Comparison of ENCODE assay signal across 8 mouse cellular contexts in genomic region chr10:75763682-75764518, GRCm38 (mm10). TPM values are rescaled to one million over a fixed set of nuclear protein-coding genes. Genes with fewer than 3 reads are reported as not detected.
DNase-seq lines count a peak whose midpoint lies in the region; ATAC-seq lines count a peak whose summit lies in the region.

Cabin1 (minus strand) TSS chr10:75764341.

- intact Hi-C loops in heart, postnatal 14 days (cut with DNase I), result no loop called here

- H3K36me3 ChIP-seq in forebrain, embryonic 14.5 days (ENCODE audit: control insufficient read depth, insufficient read depth, low read length), result no peaks in the 10 kb centered on the region
- no peaks in the 10 kb centered on the region for H3K36me3 ChIP-seq in neural tube, embryonic 15.5 days

- peak; percentile 99 for DNase-seq in ES-CJ7 (ENCODE audit: low read depth, low spot score)
- DNase-seq in cerebellum, adult 11 months, result peak; percentile 95
- peak; percentile 100 for DNase-seq in forebrain, embryonic 14.5 days (ENCODE audit: low spot score)
- peak; percentile 95 to 97 for DNase-seq in heart, postnatal 14 days
- DNase-seq in layer of hippocampus, adult 11-12 months (ENCODE audit: low spot score), result peak; percentile 98
- DNase-seq in lung, adult 18-20 months, result peak; percentile 98
- peak; percentile 98 for DNase-seq in testis, postnatal 14 days (ENCODE audit: low spot score)

- no peaks in the 10 kb centered on the region for H3K27me3 ChIP-seq in forebrain, embryonic 14.5 days (replicated peaks; ENCODE audit: control insufficient read depth, insufficient read depth, low read length)
- no peaks in the 10 kb centered on the region for H3K27me3 ChIP-seq in neural tube, embryonic 15.5 days (replicated peaks)

- H3K4me2 ChIP-seq in forebrain, embryonic 14.5 days (ENCODE audit: low read length), result peak within 1 kb of the TSS; percentile 65
- peak within 1 kb of the TSS; percentile 81 for H3K4me2 ChIP-seq in neural tube, embryonic 15.5 days

- under 1% methylated on average over 51 of the region's 61 CpGs for WGBS in forebrain, embryonic 14.5 days
- WGBS in neural tube, embryonic 15.5 days, result under 1% methylated on average over 61 of the region's 61 CpGs

- peak within 1 kb of the TSS; percentile 82 for H3K9ac ChIP-seq in forebrain, embryonic 14.5 days (ENCODE audit: low read length)
- peak within 1 kb of the TSS; percentile 69 for H3K9ac ChIP-seq in neural tube, embryonic 15.5 days (replicated peaks)

- peak; percentile 100 for ATAC-seq in forebrain, embryonic 14.5 days
- peak; percentile 99 for ATAC-seq in neural tube, embryonic 15.5 days (ENCODE audit: low FRiP score)

- H3K4me1 ChIP-seq in forebrain, embryonic 14.5 days (ENCODE audit: control insufficient read depth, insufficient read depth, low read length), result 0 out of 2 replicates have a peak, but pooled peaks cover 3% of the 10 kb centered on the region
- H3K4me1 ChIP-seq in neural tube, embryonic 15.5 days, result peaks cover 18% of the 10 kb centered on the region

- 0 out of 2 replicates have a peak, but pooled peaks cover 2% of the 10 kb centered on the region for H3K9me3 ChIP-seq in forebrain, embryonic 14.5 days (replicated peaks; ENCODE audit: control insufficient read depth, low read length)
- no peaks in the 10 kb centered on the region for H3K9me3 ChIP-seq in neural tube, embryonic 15.5 days (replicated peaks)

- H3K4me3 ChIP-seq in forebrain, embryonic 14.5 days (ENCODE audit: low read depth, low read length), result peak within 1 kb of the TSS; percentile 86
- peak within 1 kb of the TSS; percentile 66 for H3K4me3 ChIP-seq in neural tube, embryonic 15.5 days (replicated peaks)

- H3K27ac ChIP-seq in forebrain, embryonic 14.5 days (ENCODE audit: low read depth, low read length), result peak within 1 kb of the TSS; percentile 33; the same call in 1 of the 2 replicates
- peak within 1 kb of the TSS; percentile 83 for H3K27ac ChIP-seq in neural tube, embryonic 15.5 days (replicated peaks)

RNA-seq across cellular contexts. Expression of gene Cabin1, which starts in this region (rescaled TPM):
- 32.0 and 40.5 TPM in 2 replicates for polyA plus RNA-seq in forebrain, embryonic 14.5 days (2014; fragmentation: Nextera tagmentation; extraction: Ambion mirVana)
- total RNA-seq in heart, postnatal 14 days (2021), result 10 to 100 TPM; 23.0 to 24.8 TPM
- polyA plus RNA-seq in neural tube, embryonic 15.5 days (2015; fragmentation: Nextera tagmentation; extraction: Ambion mirVana), result 32.9 and 35.8 TPM in 2 replicates

Comparison
In these comparisons a context has a peak if more than half of its experiments do, and no peak if none do; other contexts are left out.
1. Peak in every context shown above with its lines: DNase-seq, ATAC-seq, H3K4me3 ChIP-seq and H3K27ac ChIP-seq.